Mouse (Mus musculus) erythroblast, embryonic 14.5 days (primary cell): ENCODE data around the gene Zfp524.

ENCODE experiments used
- GATA1 ChIP-seq: IDR thresholded peaks from 2 replicates; pipeline ENCODE4 v1.6.1; 2012; ENCODE audit warnings: low read length, inconsistent platforms, mixed read lengths
- TAL1 ChIP-seq: IDR thresholded peaks from 3 replicates; pipeline ENCODE4 v1.6.1; 2012; ENCODE audit warnings: low read length, inconsistent platforms, mixed read lengths

- TF ChIP-seq GATA1: no peak
- TF ChIP-seq TAL1: no peak
Measured at GRCm38 (mm10) chr7:4993999-4994788, 20.0 kb upstream of the Zfp524 start.
